Mouse (Mus musculus) heart, adult 2 months (tissue): ENCODE results near the gene Stxbp1.

Experiments used
- CTCF ChIP-seq: fragments of 200-600 bp; IDR thresholded peaks from 2 replicates; pipeline ENCODE4 v1.8.1; 2022; ENCODE audit warnings: antibody characterized with exemption, mild to moderate bottlenecking, moderate library complexity
- EP300 ChIP-seq: fragments of 200-500 bp; IDR thresholded peaks from 2 replicates; pipeline ENCODE4 v1.6.1; 2011; ENCODE audit warnings: low read depth, low read length, control low read depth; ENCODE audit not compliant: insufficient read depth

DNA sequence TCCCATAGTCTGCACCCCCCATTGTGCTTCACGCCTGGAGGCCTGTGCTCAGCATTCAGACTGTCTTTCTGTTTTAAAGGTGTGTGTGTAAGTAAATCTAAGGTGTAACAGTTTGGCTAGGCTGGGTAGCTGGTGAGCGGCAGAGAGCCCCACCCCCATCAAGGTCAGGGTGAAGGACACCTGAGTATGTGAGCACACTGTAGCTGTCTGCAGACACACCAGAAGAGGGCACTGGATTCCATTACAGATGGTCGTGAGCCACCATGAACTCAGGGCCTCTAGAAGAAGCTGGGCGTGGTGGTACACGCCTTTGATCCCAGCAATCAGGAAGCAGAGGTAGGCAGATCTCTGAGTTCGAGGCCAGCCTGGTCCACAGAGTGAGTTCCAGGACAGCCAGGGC lies 65.3 kb downstream of the Stxbp1 start:
- TF ChIP-seq CTCF (no peak), EP300 (no peak)
